Mouse (Mus musculus) small intestine, adult 2 months (tissue): ENCODE measurements around the gene Nck2.

Experiments used
- CTCF ChIP-seq: fragments of 200-500 bp; IDR thresholded peaks from 2 replicates; pipeline ENCODE4 v1.5.1; 2012; ENCODE audit warnings: low read depth, mild to moderate bottlenecking, control low read depth, inconsistent platforms, low read length, moderate library complexity, mixed read lengths; ENCODE audit not compliant: insufficient replicate concordance, insufficient read length; ENCODE audit errors: extremely low read depth
- POLR2A ChIP-seq: fragments of 200-500 bp; IDR thresholded peaks from 2 replicates; pipeline ENCODE4 v1.6.1; 2012; ENCODE audit warnings: low read depth, mild to moderate bottlenecking, control low read depth, inconsistent platforms, low read length, moderate library complexity

- TF ChIP-seq CTCF (no peak), POLR2A (no peak)
Measured at GRCm38 (mm10) chr1:43496051-43496450, 51.7 kb downstream of the Nck2 start.
